Mouse (Mus musculus): ENCODE measurements around the gene Zfp74. TPM values are rescaled to one million over a fixed set of nuclear protein-coding genes. Genes with fewer than 3 reads are reported as not detected.

Gene Zfp74
- total RNA-seq, 1 experiment = 11.7 TPM

DNA sequence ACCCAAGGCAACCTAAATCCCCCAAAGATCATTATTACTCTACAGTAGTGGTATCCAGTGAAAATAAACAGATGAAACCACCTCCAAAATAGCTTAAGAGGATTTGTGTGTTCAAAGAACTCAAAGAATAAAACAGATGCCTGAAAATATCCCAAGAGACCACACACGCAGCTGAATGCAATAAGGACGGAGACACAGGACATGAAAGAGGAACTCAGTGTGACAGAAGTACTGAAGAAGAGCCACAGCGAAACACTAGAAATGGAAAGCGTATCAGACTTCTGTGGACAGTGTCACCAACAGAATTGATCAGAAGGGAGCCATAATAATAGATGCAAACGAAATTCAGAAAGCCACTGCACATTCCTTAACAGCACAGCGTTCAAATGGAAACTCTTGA is 15.0 kb downstream of the Zfp74 start:
- Histone ChIP-seq H3K27ac (ENCODE audit: insufficient read depth, low read depth, low read length, poor library complexity, severe bottlenecking) (no peak overlapping the region), H3K9me3 (ENCODE audit: control insufficient read depth, insufficient read depth, low read depth, low read length) (no peaks in the 10 kb centered on the region), H3K9ac (ENCODE audit: insufficient read depth, low read depth, low read length, poor library complexity, severe bottlenecking) (no peak overlapping the region), H3K36me3 (ENCODE audit: control insufficient read depth, insufficient read depth, low read length, poor library complexity, severe bottlenecking) (peaks cover 26% of the 10 kb centered on the region), H3K4me3 (ENCODE audit: insufficient read depth in 1 of 2, low read depth in 1 of 2, low read length in 2 of 2, poor library complexity in 1 of 2, severe bottlenecking in 1 of 2) (no peak overlapping the region), H3K4me1 (ENCODE audit: control insufficient read depth in 2 of 2, insufficient read depth in 2 of 2, low read length in 2 of 2, poor library complexity in 1 of 2) (peaks cover 3 to 18% of the 10 kb centered on the region in 2 experiments; a peak in 3 of 4 replicates)
- in situ Hi-C loops (cut with MboI; ENCODE audit: low sequenced_read_pairs in 2 of 2, unreplicated experiment in 2 of 2) = no loop called here
- no peak for DNase-seq (ENCODE audit: low read depth, low spot score)
- TF ChIP-seq ZNF384 (IDR thresholded peaks at IDR 0.05; ENCODE audit: low read depth, low read length) = no peak
- TF ChIP-seq CHD2 (IDR thresholded peaks at IDR 0.05; ENCODE audit: low read depth, low read length) = no peak
- TF ChIP-seq ZC3H11A (IDR thresholded peaks at IDR 0.05; ENCODE audit: borderline replicate concordance, low read depth, low read length) = no peak

DNA sequence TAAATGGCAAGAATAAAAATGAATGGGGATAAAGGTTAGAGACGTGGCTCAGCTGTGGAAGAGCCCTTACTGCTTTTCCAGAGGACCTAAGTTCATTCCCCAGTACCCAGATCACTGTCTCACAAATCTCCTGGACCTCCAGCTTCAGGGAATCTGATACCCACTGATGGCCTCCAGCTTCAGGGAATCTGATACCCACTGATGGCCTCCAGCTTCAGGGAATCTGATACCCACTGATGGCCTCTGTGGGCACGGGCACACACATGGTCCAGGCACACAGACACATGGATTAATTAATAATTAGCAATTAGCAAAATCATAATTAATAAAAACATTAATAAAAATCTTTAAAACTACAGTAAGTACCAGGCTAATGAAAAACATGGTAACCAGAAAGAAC is 31.1 kb downstream of the Zfp74 start:
- H3K4me1 ChIP-seq (ENCODE audit: control insufficient read depth in 2 of 2, insufficient read depth in 2 of 2, low read length in 2 of 2, poor library complexity in 1 of 2) = no peaks in the 10 kb centered on the region; a peak in 1 of 4 replicates
- H3K9me3 ChIP-seq (ENCODE audit: control insufficient read depth, insufficient read depth, low read depth, low read length) = no peaks in the 10 kb centered on the region
- TF ChIP-seq HCFC1 (IDR thresholded peaks at IDR 0.05; ENCODE audit: borderline replicate concordance, insufficient read depth, low read length) (no peak), ZNF384 (IDR thresholded peaks at IDR 0.05; ENCODE audit: low read depth, low read length) (no peak), ZC3H11A (IDR thresholded peaks at IDR 0.05; ENCODE audit: borderline replicate concordance, low read depth, low read length) (no peak), CHD2 (IDR thresholded peaks at IDR 0.05; ENCODE audit: low read depth, low read length) (no peak), MAFK (IDR thresholded peaks at IDR 0.05; ENCODE audit: insufficient read depth, low read depth, low read length) (no peak)
- H3K9ac ChIP-seq (ENCODE audit: insufficient read depth, low read depth, low read length, poor library complexity, severe bottlenecking) = no peak overlapping the region
- no peak overlapping the region for H3K27ac ChIP-seq (ENCODE audit: insufficient read depth, low read depth, low read length, poor library complexity, severe bottlenecking)
- in situ Hi-C loops (cut with MboI; ENCODE audit: low sequenced_read_pairs in 2 of 2, unreplicated experiment in 2 of 2) = no loop called here
- H3K4me3 ChIP-seq (ENCODE audit: insufficient read depth in 1 of 2, low read depth in 1 of 2, low read length in 2 of 2, poor library complexity in 1 of 2, severe bottlenecking in 1 of 2) = no peak overlapping the region
- no peaks in the 10 kb centered on the region for H3K36me3 ChIP-seq (ENCODE audit: control insufficient read depth, insufficient read depth, low read length, poor library complexity, severe bottlenecking)
- no peak for DNase-seq (ENCODE audit: low read depth, low spot score)

DNA sequence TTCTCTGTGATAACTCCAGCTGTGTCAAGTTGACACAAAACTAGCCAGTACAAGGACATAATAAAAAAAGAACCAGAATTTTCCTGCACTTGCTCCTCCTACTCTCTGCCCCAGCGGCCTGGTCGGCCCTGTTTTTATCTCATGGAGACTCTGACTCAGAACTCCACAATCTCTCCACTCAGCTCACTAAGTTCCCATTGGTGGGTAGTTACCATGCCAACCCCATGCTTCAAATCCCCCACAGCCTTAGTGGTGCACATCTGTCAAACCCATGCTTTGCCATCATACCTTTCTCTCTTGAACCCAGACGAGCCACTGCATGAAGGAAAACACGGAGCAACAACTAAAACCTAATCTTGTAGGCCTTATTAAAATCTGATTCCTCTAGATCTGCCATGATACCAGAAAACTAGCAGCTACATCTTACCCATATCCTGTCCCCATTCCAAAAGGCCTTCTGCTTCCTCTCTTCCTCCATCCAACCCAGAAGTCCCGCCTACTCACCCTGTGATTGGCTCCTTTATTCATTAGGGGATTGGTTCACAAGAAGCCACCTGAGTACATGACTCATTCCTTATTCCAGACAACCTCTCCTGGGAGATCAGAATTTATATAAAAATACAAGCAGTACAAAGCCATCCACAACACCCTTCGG is 32.3 kb downstream of the Zfp74 start:
- in situ Hi-C loops (cut with MboI; ENCODE audit: low sequenced_read_pairs in 2 of 2, unreplicated experiment in 2 of 2) = no loop called here
- no peak overlapping the region for H3K9ac ChIP-seq (ENCODE audit: insufficient read depth, low read depth, low read length, poor library complexity, severe bottlenecking)
- no peak overlapping the region for H3K4me3 ChIP-seq (ENCODE audit: insufficient read depth in 1 of 2, low read depth in 1 of 2, low read length in 2 of 2, poor library complexity in 1 of 2, severe bottlenecking in 1 of 2)
- no peaks in the 10 kb centered on the region for H3K36me3 ChIP-seq (ENCODE audit: control insufficient read depth, insufficient read depth, low read length, poor library complexity, severe bottlenecking)
- DNase-seq (ENCODE audit: low read depth, low spot score) = no peak
- H3K27ac ChIP-seq (ENCODE audit: insufficient read depth, low read depth, low read length, poor library complexity, severe bottlenecking) = no peak overlapping the region
- no peaks in the 10 kb centered on the region for H3K9me3 ChIP-seq (ENCODE audit: control insufficient read depth, insufficient read depth, low read depth, low read length)
- no peaks in the 10 kb centered on the region; a peak in 1 of 4 replicates for H3K4me1 ChIP-seq (ENCODE audit: control insufficient read depth in 2 of 2, insufficient read depth in 2 of 2, low read length in 2 of 2, poor library complexity in 1 of 2)
- TF ChIP-seq HCFC1 (IDR thresholded peaks at IDR 0.05; ENCODE audit: borderline replicate concordance, insufficient read depth, low read length) (no peak), ZC3H11A (IDR thresholded peaks at IDR 0.05; ENCODE audit: borderline replicate concordance, low read depth, low read length) (no peak), ZNF384 (IDR thresholded peaks at IDR 0.05; ENCODE audit: low read depth, low read length) (no peak), MAFK (IDR thresholded peaks at IDR 0.05; ENCODE audit: insufficient read depth, low read depth, low read length) (no peak), CHD2 (IDR thresholded peaks at IDR 0.05; ENCODE audit: low read depth, low read length) (no peak)

DNA sequence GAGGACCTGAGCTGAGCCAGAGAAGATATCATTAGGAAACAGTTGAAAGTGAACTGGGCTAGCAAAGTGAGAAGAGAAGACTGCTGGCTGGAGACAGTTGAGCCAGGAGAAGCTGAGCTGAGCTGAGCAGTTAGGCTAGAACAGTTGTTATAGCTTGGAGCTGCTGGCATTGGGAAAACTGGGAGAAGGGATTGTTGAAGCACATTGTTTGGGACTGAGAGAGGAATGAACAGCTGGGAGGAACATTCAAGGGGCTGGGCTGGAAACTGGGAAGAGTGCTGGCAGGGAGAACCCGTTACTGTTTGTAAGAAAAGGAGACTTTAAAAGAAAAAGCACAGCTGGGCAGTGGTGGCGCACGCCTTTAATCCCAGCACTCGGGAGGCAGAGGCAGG is 35.8 kb downstream of the Zfp74 start:
- Histone ChIP-seq H3K36me3 (ENCODE audit: control insufficient read depth, insufficient read depth, low read length, poor library complexity, severe bottlenecking) (peaks cover 4% of the 10 kb centered on the region; the same call in 1 of the 2 replicates), H3K4me1 (ENCODE audit: control insufficient read depth in 2 of 2, insufficient read depth in 2 of 2, low read length in 2 of 2, poor library complexity in 1 of 2) (no peaks in the 10 kb centered on the region; a peak in 1 of 4 replicates), H3K9me3 (ENCODE audit: control insufficient read depth, insufficient read depth, low read depth, low read length) (no peaks in the 10 kb centered on the region), H3K9ac (ENCODE audit: insufficient read depth, low read depth, low read length, poor library complexity, severe bottlenecking) (no peak overlapping the region), H3K4me3 (ENCODE audit: insufficient read depth in 1 of 2, low read depth in 1 of 2, low read length in 2 of 2, poor library complexity in 1 of 2, severe bottlenecking in 1 of 2) (no peak overlapping the region), H3K27ac (ENCODE audit: insufficient read depth, low read depth, low read length, poor library complexity, severe bottlenecking) (no peak overlapping the region)
- no peak for DNase-seq (ENCODE audit: low read depth, low spot score)
- in situ Hi-C loops (cut with MboI; ENCODE audit: low sequenced_read_pairs in 2 of 2, unreplicated experiment in 2 of 2) = no loop called here
- TF ChIP-seq MAFK (IDR thresholded peaks at IDR 0.05; ENCODE audit: insufficient read depth, low read depth, low read length) (no peak), CHD2 (IDR thresholded peaks at IDR 0.05; ENCODE audit: low read depth, low read length) (no peak), HCFC1 (IDR thresholded peaks at IDR 0.05; ENCODE audit: borderline replicate concordance, insufficient read depth, low read length) (no peak), ZNF384 (IDR thresholded peaks at IDR 0.05; ENCODE audit: low read depth, low read length) (no peak), ZC3H11A (IDR thresholded peaks at IDR 0.05; ENCODE audit: borderline replicate concordance, low read depth, low read length) (no peak)

Measured in ES-E14 (cell line).